Mouse (Mus musculus): ENCODE results near the gene Itga9.

DNA sequence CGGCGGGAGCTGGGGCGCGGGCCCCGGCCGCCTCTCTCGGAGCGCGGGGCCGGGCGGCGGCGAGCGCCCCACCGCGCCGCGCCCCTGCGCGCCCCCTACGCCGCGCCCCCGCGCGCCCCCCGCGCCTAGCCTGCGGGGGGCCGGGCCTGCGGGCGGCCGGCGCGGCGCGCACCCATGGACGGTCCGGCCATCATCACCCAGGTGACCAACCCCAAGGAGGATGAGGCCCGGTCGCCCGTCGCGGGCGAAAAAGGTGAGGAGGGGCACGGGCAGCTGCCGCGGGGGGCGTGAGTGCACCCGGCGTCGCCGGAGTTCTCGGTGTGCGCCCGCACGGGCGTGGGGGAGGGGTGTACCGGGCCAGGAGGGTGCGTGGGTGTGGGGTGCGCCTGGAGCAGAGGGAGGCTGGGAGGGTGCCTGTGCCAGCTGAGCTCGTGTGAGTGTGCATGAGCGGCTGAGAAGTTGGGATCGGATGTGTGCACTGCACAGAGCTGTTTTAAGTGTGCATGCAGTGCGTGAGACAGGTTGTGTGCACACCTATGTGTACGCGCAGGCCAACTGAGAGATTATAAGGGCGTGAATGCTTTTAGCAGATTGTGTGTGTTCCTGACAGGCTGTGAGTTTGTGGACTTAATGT, 320.3 kb downstream of the Itga9 start:
- no peak for TF ChIP-seq CTCF (IDR thresholded peaks at IDR 0.05; ENCODE audit: borderline replicate concordance, insufficient read depth, low read depth, low read length)
- no peak for TF ChIP-seq POLR2A (IDR thresholded peaks at IDR 0.05; ENCODE audit: borderline replicate concordance, insufficient read depth, low read length)
